Mouse (Mus musculus) limb, embryonic 14.5 days (tissue): Measurements from ENCODE around the gene Dnaic1. TPM values are rescaled to one million over a fixed set of nuclear protein-coding genes. Genes with fewer than 3 reads are reported as not detected.

Experiments used
- ATAC-seq: fragments of 200-750 bp; cut with Nextera tagmentation; 2 replicates; pipeline ENCODE4 v1.8.0; 2017; ENCODE audit warnings: low read depth, moderate number of reproducible peaks, moderate TSS enrichment; ENCODE audit not compliant: low FRiP score
- DNase-seq: peaks from one replicate; pipeline ENCODE4 v3.0.0-alpha.2; 2015; ENCODE audit warnings: low spot score
- H3K27ac ChIP-seq: fragments of 300-500 bp; sonication (generic); replicated peaks from 2 replicates; pipeline ENCODE4 v1.5.1; 2014; ENCODE audit warnings: low read depth, mild to moderate bottlenecking, low read length, moderate library complexity, mixed read lengths
- H3K27me3 ChIP-seq: fragments of 300-500 bp; sonication (generic); 2 replicates; pipeline ENCODE4 v1.6.1; 2014; ENCODE audit warnings: low read length, mixed read lengths; ENCODE audit not compliant: control insufficient read depth, insufficient read depth
- H3K36me3 ChIP-seq: fragments of 300-500 bp; sonication (generic); 2 replicates; pipeline ENCODE4 v1.6.1; 2014; ENCODE audit warnings: mild to moderate bottlenecking, low read length, moderate library complexity, mixed read lengths; ENCODE audit not compliant: control insufficient read depth, insufficient read depth
- H3K4me1 ChIP-seq: fragments of 300-500 bp; sonication (generic); 2 replicates; pipeline ENCODE4 v1.6.1; 2014; ENCODE audit warnings: antibody characterized with exemption, low read length, mixed read lengths; ENCODE audit not compliant: control insufficient read depth, insufficient read depth
- H3K4me2 ChIP-seq: fragments of 300-500 bp; sonication (generic); replicated peaks from 2 replicates; pipeline ENCODE4 v1.6.1; 2014; ENCODE audit warnings: low read depth, mild to moderate bottlenecking, low read length, moderate library complexity; ENCODE audit not compliant: severe bottlenecking
- H3K4me3 ChIP-seq: fragments of 300-500 bp; sonication (generic); replicated peaks from 2 replicates; pipeline ENCODE4 v1.5.1; 2014; ENCODE audit warnings: low read length
- H3K9ac ChIP-seq: fragments of 300-500 bp; sonication (generic); 2 replicates; pipeline ENCODE4 v1.6.1; 2014; ENCODE audit warnings: mild to moderate bottlenecking, low read depth, low read length, moderate library complexity; ENCODE audit not compliant: severe bottlenecking
- H3K9me3 ChIP-seq: fragments of 300-500 bp; sonication (generic); 2 replicates; pipeline ENCODE4 v1.6.1; 2016; ENCODE audit warnings: low read length; ENCODE audit not compliant: control insufficient read depth
- POLR2A ChIP-seq: fragments of 200-500 bp; IDR thresholded peaks from 2 replicates; pipeline ENCODE4 v1.8.0; 2012; ENCODE audit warnings: inconsistent platforms, mild to moderate bottlenecking, moderate library complexity, borderline replicate concordance; ENCODE audit not compliant: insufficient read depth, insufficient read length; ENCODE audit errors: extremely low read depth
- WGBS: fragments of 180-500 bp; shearing (Covaris S2); extraction: QIAGEN DNeasy Blood & Tissue Kit; methylation state at CpG from one replicate; pipeline ENCODE4 v1.1.7; 2014; 5-methylcytosine and 5-hydroxymethylcytosine counted together
- polyA plus RNA-seq, 2 experiments: library from polyadenylated mRNA; depleted of rRNA in 1 of 2; stranded (reverse) in 1 of 2; unstranded in 1 of 2; fragments of >200 nt; fragmentation: Nextera tagmentation in 1 of 2; extraction: Ambion mirVana in 1 of 2; gene quantifications; 2 replicates each; pipeline versions ENCODE4 v1.2.1 to v1.2.3; 2012 to 2014

Dnaic1 gene
- polyA plus RNA-seq, 2 experiments, result 0.67 to 0.78 TPM

GRCm38 (mm10) chr4:41635224-41635623 is 65.6 kb downstream of the Dnaic1 start:
- no peak for DNase-seq
- peaks cover 23% of the 10 kb centered on the region for H3K4me1 ChIP-seq
- H3K4me3 ChIP-seq, result no peak overlapping the region

DNA sequence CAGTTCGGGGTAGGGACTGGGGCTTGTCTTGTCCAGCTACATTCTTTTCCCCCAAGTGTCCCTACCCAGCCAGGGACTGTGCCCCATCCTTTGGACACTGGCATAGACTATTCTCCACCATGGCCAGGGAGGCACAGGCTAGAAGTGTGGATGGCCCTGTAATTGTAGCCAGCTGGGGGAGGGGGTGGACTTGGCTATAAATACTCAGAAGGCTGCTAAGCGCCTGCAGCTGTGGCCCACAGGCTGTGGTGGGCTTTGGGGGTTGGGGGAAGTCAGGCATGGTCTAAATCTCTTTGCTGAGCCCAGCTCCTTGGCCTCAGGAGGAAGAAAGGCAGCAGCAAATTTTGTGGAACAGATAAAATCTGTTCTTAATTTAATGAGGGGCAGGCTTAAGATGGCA is 66.3 kb downstream of the Dnaic1 start:
- Histone ChIP-seq H3K27ac (0 out of 2 replicates have a peak overlapping the region, but pooled peaks have one; percentile 11), H3K9ac (no peak overlapping the region), H3K27me3 (peaks cover 14% of the 10 kb centered on the region)

More at GRCm38 (mm10) chr4:41635224-41635623, 65.6 kb downstream of the Dnaic1 start:
- no peaks in the 10 kb centered on the region for H3K36me3 ChIP-seq
- H3K9me3 ChIP-seq, result no peaks in the 10 kb centered on the region
- WGBS, result 65% methylated on average over 8 of the region's 8 CpGs
- no peak overlapping the region for H3K4me2 ChIP-seq
- peaks cover 15% of the 10 kb centered on the region for H3K27me3 ChIP-seq
- ATAC-seq, result no peak
- no peak overlapping the region for H3K9ac ChIP-seq
- H3K27ac ChIP-seq, result no peak overlapping the region
- TF ChIP-seq POLR2A, result no peak

GRCm38 (mm10) chr4:41636366-41636765 is 66.8 kb downstream of the Dnaic1 start:
- H3K9me3 ChIP-seq, result no peaks in the 10 kb centered on the region
- 13% methylated on average over 7 of the region's 7 CpGs for WGBS
- H3K4me3 ChIP-seq, result no peak overlapping the region
- ATAC-seq (no peak), DNase-seq (no peak)
- peaks cover 14% of the 10 kb centered on the region for H3K27me3 ChIP-seq
- no peak overlapping the region for H3K4me2 ChIP-seq
- TF ChIP-seq POLR2A, result no peak
- H3K36me3 ChIP-seq, result no peaks in the 10 kb centered on the region
- H3K9ac ChIP-seq, result no peak overlapping the region
- H3K27ac ChIP-seq, result 0 out of 2 replicates have a peak overlapping the region, but pooled peaks have one; percentile 11
- peaks cover 27% of the 10 kb centered on the region for H3K4me1 ChIP-seq

More for the DNA sequence above, 66.3 kb downstream of the Dnaic1 start:
- no peak for TF ChIP-seq POLR2A
- H3K9me3 ChIP-seq, result no peaks in the 10 kb centered on the region
- no peak overlapping the region for H3K4me3 ChIP-seq
- ATAC-seq, result peak; percentile 46; the same call in 1 of the 2 replicates
- no peak for DNase-seq
- no peak overlapping the region for H3K4me2 ChIP-seq
- H3K36me3 ChIP-seq, result no peaks in the 10 kb centered on the region
- H3K4me1 ChIP-seq, result peaks cover 27% of the 10 kb centered on the region
- WGBS, result 33% methylated on average over 2 of the region's 2 CpGs

- TF ChIP-seq POLR2A, result no peak
- no peak overlapping the region for H3K9ac ChIP-seq
- H3K4me3 ChIP-seq, result no peak overlapping the region
- H3K4me2 ChIP-seq, result no peak overlapping the region
- no peak overlapping the region for H3K27ac ChIP-seq
- no peaks in the 10 kb centered on the region for H3K36me3 ChIP-seq
- no peaks in the 10 kb centered on the region for H3K9me3 ChIP-seq
- H3K27me3 ChIP-seq, result peaks cover 10% of the 10 kb centered on the region
- DNase-seq (no peak), ATAC-seq (no peak)
- H3K4me1 ChIP-seq, result peaks cover 21% of the 10 kb centered on the region
- WGBS, result 72% methylated on average over 10 of the region's 10 CpGs
Measured at GRCm38 (mm10) chr4:41636882-41637635, 67.5 kb downstream of the Dnaic1 start.

DNA sequence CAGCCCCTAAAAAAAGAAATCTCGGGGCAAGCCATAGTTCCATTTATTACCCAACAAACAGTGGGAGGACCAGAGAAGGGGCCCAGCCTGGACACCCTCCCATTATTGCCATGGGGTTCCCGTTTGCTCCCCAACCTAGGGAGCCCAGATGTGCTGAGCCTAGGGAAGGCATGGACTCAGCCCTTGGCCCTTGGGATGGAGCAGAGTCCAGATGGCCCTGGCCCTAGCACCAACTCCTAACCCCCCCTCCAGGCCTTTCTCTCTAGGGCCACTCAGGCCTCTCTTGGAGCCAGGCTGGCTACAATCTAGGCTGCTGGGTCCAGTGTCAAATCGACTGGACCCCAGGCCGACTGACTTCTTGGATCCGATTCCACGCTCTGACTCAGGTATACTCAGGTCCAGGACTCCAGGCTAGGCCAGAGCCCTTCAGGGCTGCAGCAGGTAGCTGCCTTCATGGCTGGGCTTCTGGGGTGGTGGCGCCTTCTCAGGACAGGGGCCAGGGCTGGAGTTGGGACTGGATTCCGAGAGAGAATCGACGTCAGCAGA is 68.7 kb downstream of the Dnaic1 start:
- H3K4me2 ChIP-seq, result no peak overlapping the region
- H3K27me3 ChIP-seq, result peaks cover 7% of the 10 kb centered on the region; the same call in 1 of the 2 replicates
- peaks cover 21% of the 10 kb centered on the region for H3K4me1 ChIP-seq

More for the DNA sequence above, 68.7 kb downstream of the Dnaic1 start:
- Histone ChIP-seq H3K36me3 (no peaks in the 10 kb centered on the region), H3K9me3 (no peaks in the 10 kb centered on the region), H3K27ac (no peak overlapping the region), H3K9ac (no peak overlapping the region), H3K4me3 (no peak overlapping the region)
- TF ChIP-seq POLR2A, result no peak
- no peak for ATAC-seq
- WGBS, result 86% methylated on average over 10 of the region's 10 CpGs
- DNase-seq, result no peak
